Mouse (Mus musculus) ES-E14 (cell line): Measurements from ENCODE around the gene Adpgk. TPM values are rescaled to one million over a fixed set of nuclear protein-coding genes. Genes with fewer than 3 reads are reported as not detected.

ENCODE experiments used
- DNase-seq: peaks from one replicate; pipeline ENCODE4 v3.0.0-alpha.2; 2013; ENCODE audit warnings: low read depth, low spot score
- H3K27ac ChIP-seq: 2 replicates; pipeline ENCODE4 v1.5.1; 2012; ENCODE audit warnings: low read depth, mild to moderate bottlenecking, low read length, moderate library complexity, mixed read lengths; ENCODE audit not compliant: poor library complexity, insufficient read depth, severe bottlenecking
- H3K36me3 ChIP-seq: 2 replicates; pipeline ENCODE4 v1.6.1; 2012; ENCODE audit warnings: mild to moderate bottlenecking, low read length, moderate library complexity, mixed read lengths; ENCODE audit not compliant: control insufficient read depth, poor library complexity, insufficient read depth, severe bottlenecking
- H3K4me1 ChIP-seq, 2 experiments: fragments of 150-350 bp in 1 of 2; sonication (generic) in 1 of 2; 2 replicates each; pipeline ENCODE4 v1.6.1; 2012; ENCODE audit warnings: low read length in 2 of 2, mild to moderate bottlenecking in 1 of 2, mixed read lengths in 1 of 2; ENCODE audit not compliant: control insufficient read depth in 2 of 2, insufficient read depth in 2 of 2, poor library complexity in 1 of 2
- H3K4me3 ChIP-seq, 2 experiments: fragments of 150-350 bp in 1 of 2; sonication (generic) in 1 of 2; 2 replicates each; pipeline ENCODE4 v1.5.1; 2012; ENCODE audit warnings: low read length in 2 of 2, low read depth in 1 of 2, mild to moderate bottlenecking in 1 of 2, mixed read lengths in 1 of 2; ENCODE audit not compliant: insufficient read depth in 1 of 2, poor library complexity in 1 of 2, severe bottlenecking in 1 of 2
- H3K9ac ChIP-seq: 2 replicates; pipeline ENCODE4 v1.6.1; 2012; ENCODE audit warnings: low read depth, mild to moderate bottlenecking, low read length, mixed read lengths; ENCODE audit not compliant: poor library complexity, insufficient read depth, severe bottlenecking
- H3K9me3 ChIP-seq: fragments of 150-350 bp; sonication (generic); 2 replicates; pipeline ENCODE4 v1.6.1; 2012; ENCODE audit warnings: low read depth, mild to moderate bottlenecking, low read length; ENCODE audit not compliant: control insufficient read depth, insufficient read depth
- CHD2 ChIP-seq: IDR thresholded peaks from 2 replicates; pipeline ENCODE4 v1.6.1; 2014; ENCODE audit warnings: mild to moderate bottlenecking, low read depth, low read length, inconsistent platforms
- HCFC1 ChIP-seq: IDR thresholded peaks from 2 replicates; pipeline ENCODE4 v1.6.1; 2012; ENCODE audit warnings: low read length, inconsistent platforms, borderline replicate concordance; ENCODE audit not compliant: insufficient read depth
- MAFK ChIP-seq: IDR thresholded peaks from 2 replicates; pipeline ENCODE4 v1.6.1; 2014; ENCODE audit warnings: mild to moderate bottlenecking, low read depth, low read length, inconsistent platforms; ENCODE audit not compliant: insufficient read depth
- ZC3H11A ChIP-seq: IDR thresholded peaks from 2 replicates; pipeline ENCODE4 v1.6.1; 2012; ENCODE audit warnings: low read depth, mild to moderate bottlenecking, inconsistent platforms, low read length, borderline replicate concordance
- ZNF384 ChIP-seq: IDR thresholded peaks from 2 replicates; pipeline ENCODE4 v1.6.1; 2012; ENCODE audit warnings: low read depth, low read length, inconsistent platforms
- in situ Hi-C, 2 experiments: fragments of 600-800 bp; cut with MboI; formaldehyde crosslinking; loops; one replicate each; pipeline ENCODE4 v1.15.1; 2025; ENCODE audit warnings: low sequenced_read_pairs in 2 of 2, inconsistent platforms in 1 of 2; ENCODE audit not compliant: unreplicated experiment in 2 of 2
- total RNA-seq: library from RNA; depleted of rRNA; stranded (reverse); fragments of 300-350 nt; gene quantifications from 2 replicates; pipeline ENCODE4 v1.2.3, GENCODE M21; 2012

Adpgk gene
- total RNA-seq, 1 experiment, result 65.7 TPM

GRCm38 (mm10) chr9:59278694-59279093, 12.7 kb upstream of the Adpgk start:
- Histone ChIP-seq H3K9me3 (no peaks in the 10 kb centered on the region), H3K36me3 (no peaks in the 10 kb centered on the region), H3K9ac (no peak overlapping the region), H3K4me1 (peaks cover 0 to 2% of the 10 kb centered on the region in 2 experiments; a peak in 1 of 4 replicates), H3K4me3 (no peak overlapping the region), H3K27ac (no peak overlapping the region)
- in situ Hi-C loops, result no loop called here
- no peak for TF ChIP-seq ZNF384
- no peak for TF ChIP-seq MAFK
- no peak for TF ChIP-seq ZC3H11A
- TF ChIP-seq HCFC1, result no peak
- TF ChIP-seq CHD2, result no peak
- no peak for DNase-seq

- DNase-seq, result no peak
- TF ChIP-seq CHD2 (no peak), ZNF384 (no peak), ZC3H11A (no peak), HCFC1 (no peak), MAFK (no peak)
- peaks cover 0 to 4% of the 10 kb centered on the region in 2 experiments; a peak in 2 of 4 replicates for H3K4me1 ChIP-seq
- H3K36me3 ChIP-seq, result no peaks in the 10 kb centered on the region
- no peaks in the 10 kb centered on the region for H3K9me3 ChIP-seq
- H3K4me3 ChIP-seq, result no peak overlapping the region
- no peak overlapping the region for H3K27ac ChIP-seq
- in situ Hi-C loops, result no loop called here
- no peak overlapping the region for H3K9ac ChIP-seq
Measured at GRCm38 (mm10) chr9:59280888-59281287, 10.5 kb upstream of the Adpgk start.

GRCm38 (mm10) chr9:59281871-59282682, 9.3 kb upstream of the Adpgk start:
- Histone ChIP-seq H3K27ac (no peak overlapping the region), H3K9ac (no peak overlapping the region), H3K36me3 (no peaks in the 10 kb centered on the region), H3K9me3 (no peaks in the 10 kb centered on the region), H3K4me1 (peaks cover 0 to 4% of the 10 kb centered on the region in 2 experiments; a peak in 2 of 4 replicates), H3K4me3 (peak overlapping the region in 1 of 2 experiments; percentile 21; a peak in 1 of 4 replicates)
- DNase-seq, result no peak
- no peak for TF ChIP-seq HCFC1
- 0 out of 2 replicates have a peak, but pooled peaks have one; percentile 34 for TF ChIP-seq ZC3H11A
- TF ChIP-seq ZNF384, result no peak
- in situ Hi-C loops, result no loop called here

GRCm38 (mm10) chr9:59282683-59282986, 8.7 kb upstream of the Adpgk start:
- Histone ChIP-seq H3K9me3 (no peaks in the 10 kb centered on the region), H3K36me3 (no peaks in the 10 kb centered on the region), H3K9ac (no peak overlapping the region), H3K27ac (no peak overlapping the region), H3K4me1 (peaks cover 0 to 4% of the 10 kb centered on the region in 2 experiments; a peak in 2 of 4 replicates), H3K4me3 (peak overlapping the region in 1 of 2 experiments; percentile 21; a peak in 1 of 4 replicates)
- in situ Hi-C loops, result no loop called here
- DNase-seq, result no peak
- TF ChIP-seq CHD2 (no peak), MAFK (no peak), ZNF384 (no peak), ZC3H11A (no peak), HCFC1 (0 out of 2 replicates have a peak, but pooled peaks have one; percentile 25)
